Mouse (Mus musculus) lung, adult 2 months (tissue): ENCODE measurements around the gene Syk.

Experiments used
- CTCF ChIP-seq: fragments of 200-500 bp; IDR thresholded peaks from 2 replicates; pipeline ENCODE4 v1.5.1; 2011; ENCODE audit warnings: mild to moderate bottlenecking, low read length, control low read depth; ENCODE audit not compliant: insufficient read depth
- POLR2A ChIP-seq: fragments of 200-500 bp; IDR thresholded peaks from 2 replicates; pipeline ENCODE4 v1.6.1; 2011; ENCODE audit warnings: low read depth, mild to moderate bottlenecking, control low read depth, low read length, borderline replicate concordance; ENCODE audit errors: extremely low read depth

DNA sequence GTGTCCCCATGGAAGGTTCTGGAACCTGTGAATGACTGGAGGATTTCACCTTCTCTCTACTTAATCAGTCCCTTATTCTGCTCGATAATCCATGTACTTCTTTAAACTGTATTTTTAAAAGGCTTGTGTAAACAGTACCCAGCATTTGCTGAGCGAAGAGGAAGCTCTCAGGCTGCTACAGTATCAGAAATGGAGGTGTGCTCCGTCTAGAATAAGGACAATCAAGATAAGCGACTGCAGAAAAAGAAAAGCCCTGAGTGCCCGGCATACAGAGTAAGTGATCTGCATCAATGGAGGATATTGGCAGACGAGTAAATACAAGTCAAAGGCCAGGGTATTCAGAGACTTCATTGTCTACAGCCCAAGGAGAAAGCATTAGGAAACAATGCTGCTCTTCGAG, 25.6 kb upstream of the Syk start:
- no peak for TF ChIP-seq CTCF
- TF ChIP-seq POLR2A: no peak
